Mouse (Mus musculus): Measurements from ENCODE around the gene Rnls.

Rnls gene

DNA sequence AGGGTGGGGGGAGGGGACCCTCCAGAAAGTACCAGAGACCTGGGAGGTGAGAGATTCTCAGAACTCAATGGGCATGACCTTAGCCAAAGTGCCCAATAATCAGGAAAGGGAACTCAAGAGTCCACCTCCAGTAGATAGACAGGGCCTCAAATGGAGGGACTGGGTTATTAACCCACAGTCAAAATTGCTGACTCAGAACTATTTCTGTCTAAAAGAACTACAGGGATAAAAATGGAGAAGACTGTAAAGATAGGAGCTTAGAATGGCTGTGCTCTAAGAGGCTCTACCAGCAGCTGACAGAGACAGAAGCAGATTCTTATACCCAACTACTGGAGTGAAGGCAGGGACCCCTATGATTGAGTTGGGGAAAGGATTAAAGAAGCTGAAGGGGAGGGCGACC, 132.9 kb downstream of the Rnls start:
- no peak for DNase-seq

DNA sequence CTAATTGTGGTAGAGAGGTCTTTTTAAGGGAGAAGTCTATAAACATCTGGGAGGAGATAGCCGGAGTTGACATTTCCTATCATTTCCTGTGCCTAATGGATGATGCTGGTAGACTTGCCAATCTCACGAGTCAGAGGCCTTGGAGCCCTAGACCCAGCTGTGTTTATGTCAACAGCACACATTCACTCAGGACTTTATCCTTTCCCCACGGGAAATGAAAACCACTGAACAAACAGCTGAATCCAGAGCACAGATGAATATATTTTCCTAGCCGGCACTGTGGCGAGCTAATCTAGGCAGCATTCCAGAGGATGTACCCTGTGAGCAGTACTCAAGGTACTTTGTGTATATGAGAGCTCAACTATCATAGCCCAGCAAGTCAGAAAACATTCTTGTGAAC, 138.2 kb downstream of the Rnls start:
- peak; percentile 6 for DNase-seq

DNA sequence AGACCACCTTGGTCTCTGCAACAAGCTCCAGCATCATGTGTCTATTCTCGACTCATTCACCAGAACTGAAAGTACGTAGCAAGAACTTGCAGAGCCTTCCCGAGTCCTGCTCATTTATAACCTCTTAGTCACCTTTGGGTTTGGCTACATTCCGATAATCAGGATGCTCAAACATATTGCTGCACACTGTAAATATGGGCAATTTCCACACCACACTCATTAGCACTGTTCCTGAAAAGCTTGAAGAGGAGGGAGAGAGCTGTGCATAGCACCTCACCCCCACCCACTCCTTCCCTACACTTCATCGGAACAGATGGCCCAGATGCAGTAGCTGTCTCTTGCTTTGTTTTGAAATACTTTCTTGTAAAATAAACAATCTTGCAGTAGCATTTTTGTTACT, 139.9 kb downstream of the Rnls start:
- DNase-seq = no peak

DNA sequence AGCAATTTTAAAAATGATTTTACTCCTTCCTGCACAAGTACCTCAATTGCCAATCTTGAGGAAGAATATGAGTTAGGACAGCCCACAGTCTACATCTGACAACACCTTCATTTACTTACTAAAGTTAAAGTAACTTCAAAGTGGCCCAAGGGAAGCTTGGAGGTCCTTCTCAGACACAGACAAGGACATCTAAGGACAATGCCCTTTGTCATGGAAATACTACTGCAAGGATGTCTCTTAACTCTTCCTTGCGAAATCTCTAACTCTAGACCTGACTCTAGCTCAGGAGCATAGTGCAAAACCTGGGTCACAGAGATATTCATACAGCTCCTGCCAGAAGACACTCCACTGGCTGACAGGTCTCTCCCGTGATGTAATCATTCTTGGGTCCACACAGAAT, 147.9 kb downstream of the Rnls start:
- no peak for DNase-seq

DNA sequence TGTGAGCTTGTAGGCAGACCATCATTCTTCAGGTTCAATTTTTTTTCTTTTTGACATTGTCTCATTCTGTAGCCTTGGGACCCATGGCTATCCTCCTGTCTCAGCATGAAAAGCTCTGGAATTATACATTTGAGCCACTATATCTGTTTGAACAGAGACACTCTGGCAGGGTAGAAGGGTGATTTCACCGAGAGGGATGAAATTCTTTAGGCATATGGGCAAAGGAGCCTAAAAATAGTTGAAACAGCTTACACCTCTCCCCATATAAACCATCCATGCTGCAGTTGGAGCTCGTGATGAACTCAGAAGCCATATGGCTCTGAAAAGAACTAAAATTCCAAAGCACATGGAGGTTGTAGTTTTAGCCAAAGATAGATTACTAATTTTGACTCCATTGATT, 151.7 kb downstream of the Rnls start:
- DNase-seq = no peak

DNA sequence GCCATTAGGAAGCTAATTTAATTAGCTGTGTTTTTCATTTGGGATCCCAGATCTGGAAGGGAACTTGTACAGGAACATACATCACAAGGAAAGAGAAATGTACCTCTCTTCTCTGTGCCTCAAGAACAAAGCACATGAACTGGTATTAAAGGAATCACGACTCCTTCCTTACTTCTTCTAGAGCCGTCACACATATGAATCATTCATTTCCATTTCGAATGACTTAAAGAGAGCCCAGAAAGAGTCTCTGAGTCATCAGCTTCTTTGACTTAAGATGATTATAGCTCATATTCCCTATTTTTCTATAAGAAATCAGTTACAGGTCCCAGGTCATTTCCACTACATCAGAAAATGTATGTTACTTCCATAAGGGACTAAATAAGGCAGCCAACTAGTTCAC, 159.2 kb downstream of the Rnls start:
- DNase-seq = no peak

DNA sequence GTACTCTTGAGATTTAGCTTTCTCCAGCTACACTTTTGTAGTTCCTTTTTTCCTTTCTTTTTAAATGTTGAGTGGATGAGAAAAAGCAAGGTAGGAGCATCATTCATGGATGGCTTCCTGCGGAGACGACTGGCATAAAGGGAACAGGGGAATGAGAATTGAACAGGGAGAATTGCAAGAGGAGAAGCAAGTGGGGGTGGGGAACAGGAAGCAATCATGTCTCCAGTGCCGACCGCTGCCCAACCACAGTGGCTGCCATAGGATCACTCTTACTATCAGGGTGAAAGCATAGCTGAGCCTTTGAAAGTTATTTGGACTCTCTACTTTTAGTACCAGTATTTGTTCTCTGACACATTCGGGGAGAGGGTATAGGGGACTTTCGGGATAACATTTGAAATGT, 160.8 kb downstream of the Rnls start:
- no peak for DNase-seq

DNA sequence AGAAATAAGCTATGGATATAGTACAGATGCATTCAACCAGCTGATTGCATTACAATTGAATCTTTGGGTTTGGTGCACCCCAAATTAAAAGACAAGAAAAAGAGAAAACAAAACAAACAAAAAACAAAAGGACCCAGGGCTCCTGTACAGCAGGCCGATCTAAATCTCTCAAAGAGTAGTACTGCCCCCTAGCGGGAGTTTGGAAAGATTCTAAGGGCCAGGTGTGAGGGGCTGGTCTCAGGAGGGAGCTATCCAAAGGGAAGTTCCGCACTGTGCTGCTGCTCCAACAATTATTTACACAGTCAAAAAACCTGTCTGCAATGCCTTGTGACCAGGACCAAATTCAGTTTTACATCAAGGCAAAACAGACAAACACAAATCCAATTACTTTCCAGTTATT, 165.1 kb downstream of the Rnls start:
- peak; percentile 91 for DNase-seq

DNA sequence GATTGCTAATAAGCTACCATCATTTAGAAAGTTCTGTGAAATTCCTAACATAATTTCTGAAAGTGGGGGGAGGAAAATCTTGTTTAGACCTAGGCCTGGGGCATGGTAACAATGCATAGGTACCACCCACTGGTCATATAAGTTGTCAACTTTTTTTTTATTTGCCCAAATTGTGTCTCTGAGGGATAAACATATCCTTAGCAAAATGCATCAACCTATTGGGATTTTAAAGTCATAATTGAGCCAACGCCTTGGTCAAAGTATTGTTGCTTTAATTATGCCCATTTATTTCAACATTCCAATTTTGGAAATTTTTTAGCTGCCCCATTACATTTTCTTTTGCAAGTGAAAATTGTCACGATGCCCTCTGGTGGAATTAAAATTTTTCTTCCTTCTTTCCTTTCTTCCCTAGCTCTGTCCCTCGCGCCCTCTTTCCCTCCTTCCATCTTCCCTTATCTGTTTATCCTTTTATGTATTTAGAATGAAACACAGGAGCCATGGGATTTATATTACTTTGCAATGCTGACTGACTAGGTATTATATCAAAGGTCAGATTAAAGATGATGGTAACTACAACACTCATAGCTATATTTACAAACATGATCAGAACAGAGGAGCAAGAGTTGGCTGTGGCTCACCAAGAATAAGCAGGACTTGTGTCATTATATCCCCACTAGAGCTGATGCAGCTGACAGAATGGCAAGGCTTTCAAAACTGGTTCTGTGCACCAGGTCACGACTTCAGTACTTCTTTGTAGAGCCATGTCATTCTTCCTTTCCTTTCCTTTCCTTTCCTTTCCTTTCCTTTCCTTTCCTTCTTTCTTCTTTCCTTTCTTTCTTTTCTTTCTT, 166.0 kb downstream of the Rnls start:
- DNase-seq = peak; percentile 26

DNA sequence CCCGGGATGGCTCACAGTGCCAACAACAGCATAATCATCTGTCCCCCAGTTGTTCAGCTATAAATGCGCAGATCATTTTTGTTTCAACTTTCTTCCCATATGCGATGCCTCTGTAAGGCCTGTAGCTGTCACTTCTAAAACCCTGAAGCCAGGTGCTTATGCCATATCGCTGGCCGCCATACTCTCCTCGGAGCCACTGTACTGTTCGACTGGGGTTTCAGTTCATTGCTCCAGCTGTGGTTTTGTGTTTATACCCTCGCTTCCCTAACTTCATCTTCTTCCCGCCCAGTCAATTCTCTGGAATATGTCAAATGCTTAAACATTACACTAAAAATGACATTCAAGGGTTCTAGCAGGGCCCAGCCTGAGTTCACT, 167.1 kb downstream of the Rnls start:
- DNase-seq = no peak

DNA sequence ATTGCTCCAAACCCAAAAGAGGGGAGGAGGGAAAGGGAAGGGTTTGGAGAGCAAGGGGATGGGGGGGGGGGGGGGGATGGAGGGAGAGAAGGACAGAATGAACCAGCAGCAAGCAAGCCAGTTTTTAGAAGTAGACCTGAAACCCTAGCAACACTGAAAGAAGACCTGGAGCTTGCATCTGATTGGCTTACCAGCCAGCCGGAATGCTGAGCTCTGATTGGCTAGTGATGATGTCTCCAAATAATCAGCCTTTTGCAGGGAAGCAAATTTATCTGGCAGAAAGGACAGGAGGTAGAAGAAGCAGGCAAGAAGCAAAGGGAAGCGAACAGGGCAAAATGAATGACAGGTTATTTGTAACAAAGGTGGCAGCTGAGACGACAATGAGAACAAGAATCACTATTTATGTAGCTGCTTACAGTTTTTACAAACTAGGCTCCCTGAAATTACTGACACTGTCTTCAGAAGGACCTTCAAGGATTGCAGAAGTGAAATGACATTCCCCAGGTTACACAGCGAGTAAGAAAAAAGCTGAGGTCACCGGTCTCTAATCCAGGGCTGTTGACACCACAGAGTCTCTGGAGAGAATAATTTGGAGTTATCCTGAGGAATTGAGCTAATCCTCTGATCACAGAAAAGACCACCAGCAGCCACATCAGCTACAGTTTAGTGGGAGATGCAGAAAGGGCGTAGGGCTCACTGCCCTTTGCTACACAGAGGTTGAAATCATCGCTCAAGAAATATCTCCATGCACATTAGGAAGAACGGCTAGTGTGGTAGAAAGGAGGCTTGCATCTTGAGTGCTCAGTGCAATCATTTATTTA, 167.7 kb downstream of the Rnls start:
- peak; percentile 66 for DNase-seq

DNA sequence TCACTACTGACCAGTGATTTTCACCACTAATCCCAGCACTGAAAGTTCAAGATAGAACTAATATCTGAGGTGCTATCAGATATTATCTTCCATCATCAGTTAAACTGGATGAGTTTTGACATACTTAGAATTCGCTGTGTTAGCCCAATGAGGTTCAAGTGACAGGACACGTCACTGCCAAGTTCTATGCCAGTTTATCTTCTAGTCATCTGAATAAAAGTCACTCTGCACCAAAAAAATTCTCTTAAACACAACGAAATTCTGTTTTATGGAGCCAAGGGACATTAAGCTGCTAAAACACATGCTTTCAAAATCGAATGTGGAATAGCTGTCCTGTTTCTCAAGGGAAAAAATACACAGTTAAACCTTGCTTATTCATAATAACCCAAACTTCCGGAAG, 168.3 kb downstream of the Rnls start:
- DNase-seq = no peak

DNA sequence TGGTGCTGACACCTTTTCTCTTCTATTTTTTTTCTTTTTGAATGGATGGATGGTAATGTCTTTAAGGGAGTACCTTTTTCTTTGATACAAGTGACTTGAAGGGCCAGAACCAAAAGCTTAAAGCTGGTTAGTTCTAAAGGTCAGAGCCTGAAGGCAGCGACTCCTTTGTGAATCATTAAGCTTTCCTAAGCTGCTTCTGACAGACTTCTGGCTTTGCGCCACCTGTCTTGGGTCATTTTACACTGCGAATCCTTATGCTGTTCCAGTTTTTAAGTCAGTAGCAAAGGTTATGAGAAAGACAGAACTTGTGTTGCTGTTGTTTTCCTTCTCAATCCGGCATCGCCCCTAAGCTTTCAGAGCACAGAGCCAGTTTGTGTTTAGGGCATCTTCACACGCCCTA, 168.8 kb downstream of the Rnls start:
- no peak for DNase-seq

DNA sequence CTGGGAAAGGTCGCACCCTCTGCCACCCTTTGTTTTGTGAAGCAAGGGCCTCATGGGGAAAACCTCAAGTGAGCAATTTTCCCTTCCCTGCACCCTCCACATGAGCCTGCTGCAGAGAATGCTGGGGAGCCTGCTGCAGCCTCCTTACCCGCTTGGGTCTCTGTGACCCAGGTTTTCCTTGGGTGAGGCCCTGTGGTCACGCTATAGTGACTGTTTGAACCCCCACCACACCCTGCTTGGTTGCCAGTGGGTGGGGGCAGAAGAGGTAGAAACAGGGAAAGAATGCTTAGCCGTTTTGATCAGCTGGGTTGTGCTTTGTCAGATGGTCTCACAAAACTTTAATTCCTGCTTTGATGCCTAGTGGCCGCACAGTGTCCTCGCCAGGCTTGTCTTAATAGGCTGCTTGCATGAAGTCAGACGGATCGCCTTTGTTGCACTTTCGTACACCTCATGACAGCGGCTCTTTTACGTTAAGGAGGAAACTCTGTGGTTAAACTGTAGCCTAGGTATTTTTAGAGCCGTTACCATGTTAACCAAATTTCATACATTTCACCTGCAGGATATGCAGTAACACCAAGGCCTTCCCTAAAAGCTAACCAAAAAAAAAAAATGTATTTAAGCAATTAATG, 169.4 kb downstream of the Rnls start:
- DNase-seq = peak; percentile 20

DNA sequence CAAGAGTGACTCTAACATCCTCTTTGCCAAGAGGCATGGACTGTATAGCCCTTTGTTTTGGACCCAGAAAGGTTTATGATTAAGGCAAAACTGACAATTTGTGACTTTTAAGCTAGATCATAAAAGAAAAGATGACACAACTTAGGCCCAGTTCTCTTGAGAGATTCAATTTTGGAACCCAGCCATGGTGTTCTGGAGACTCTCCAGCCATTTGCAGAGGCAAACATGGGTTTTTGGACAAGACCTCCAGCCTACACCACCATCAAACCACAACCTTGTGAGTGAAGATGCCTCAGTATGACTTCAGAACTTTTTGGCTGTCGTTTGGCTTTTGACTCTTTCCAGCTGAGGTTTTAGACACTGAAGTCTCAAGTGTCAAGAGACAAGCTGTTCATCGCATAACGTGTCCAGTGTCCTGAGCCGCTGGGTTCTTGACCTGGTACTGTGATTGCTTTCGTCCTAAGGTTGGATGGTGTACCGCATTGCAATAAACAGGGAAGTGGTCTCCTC, 174.2 kb downstream of the Rnls start:
- no peak for DNase-seq

DNA sequence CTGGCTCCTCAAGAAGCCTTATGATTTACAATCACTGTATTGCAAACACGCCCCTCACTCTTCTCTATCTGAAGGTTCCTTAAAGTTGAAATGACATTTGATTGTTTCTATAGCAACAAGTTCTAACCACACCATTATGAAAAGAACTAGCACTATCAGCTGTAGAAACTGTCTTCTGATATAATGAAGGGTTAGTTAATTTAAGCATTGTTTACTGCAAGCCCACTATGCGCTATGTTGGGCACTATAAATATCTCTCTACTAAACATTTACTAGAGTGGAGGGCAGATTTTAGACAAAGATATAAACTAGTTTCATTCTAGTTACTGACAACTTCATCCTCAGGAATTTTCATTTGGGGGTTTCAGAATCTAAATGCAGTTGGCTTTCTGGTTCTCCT, 182.4 kb downstream of the Rnls start:
- no peak for DNase-seq

DNA sequence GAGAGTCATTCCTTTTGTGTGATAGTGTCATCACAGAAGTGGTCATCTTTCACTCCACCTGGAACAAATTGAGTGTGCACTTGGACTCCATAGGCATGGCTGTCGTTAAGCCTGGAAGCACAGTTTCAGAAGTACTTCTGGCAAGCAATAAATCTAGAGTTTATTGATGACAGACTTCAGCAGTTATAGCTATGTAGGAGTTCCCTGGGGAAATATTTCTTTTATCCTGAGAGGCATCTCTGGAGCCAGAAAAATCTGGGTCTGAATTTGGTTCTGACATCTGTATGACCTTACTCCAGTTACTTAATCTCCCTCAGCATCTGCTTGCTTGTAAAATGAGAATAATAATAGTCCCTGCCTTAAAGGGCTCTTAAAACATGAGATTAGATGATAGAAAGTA, 184.1 kb downstream of the Rnls start:
- peak; percentile 25 for DNase-seq

DNA sequence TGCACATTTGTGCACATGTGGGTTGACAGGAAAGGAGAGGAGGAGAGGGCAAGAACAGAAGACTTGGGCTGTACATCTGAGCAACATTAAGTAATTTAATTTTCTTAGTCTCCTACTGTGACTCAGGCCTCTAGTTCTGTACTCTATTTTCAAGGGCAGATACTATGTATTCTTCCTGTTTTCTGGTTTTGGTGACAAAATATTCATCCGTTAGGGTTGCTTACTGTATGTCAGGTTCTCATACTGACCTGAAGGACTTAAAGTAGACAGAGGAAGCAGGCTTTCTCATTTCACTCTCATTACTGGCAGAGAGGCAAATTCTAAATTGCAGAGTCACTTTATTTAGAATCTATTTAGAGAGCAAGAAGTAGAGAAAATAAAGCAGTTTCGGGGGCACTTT, 186.7 kb downstream of the Rnls start:
- no peak for DNase-seq

DNA sequence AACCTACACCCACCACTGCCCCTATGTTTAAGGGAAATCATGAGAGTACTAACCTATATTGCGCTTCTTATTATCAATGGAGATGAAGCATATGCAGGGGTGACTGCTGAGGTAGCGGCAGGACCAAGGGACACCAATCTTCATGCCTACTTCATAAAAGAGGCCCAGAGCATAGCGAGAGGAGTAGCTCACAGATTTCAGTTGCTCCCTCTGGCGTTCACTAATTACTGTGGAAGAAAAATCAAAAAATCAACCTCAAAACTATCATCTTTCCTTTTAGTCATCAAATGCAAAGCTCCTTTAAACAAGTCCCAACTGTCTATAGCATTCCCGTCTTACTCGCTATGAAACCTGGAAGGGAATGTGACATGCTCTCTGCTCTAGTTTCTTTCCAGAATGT, 189.7 kb downstream of the Rnls start:
- DNase-seq = no peak

DNA sequence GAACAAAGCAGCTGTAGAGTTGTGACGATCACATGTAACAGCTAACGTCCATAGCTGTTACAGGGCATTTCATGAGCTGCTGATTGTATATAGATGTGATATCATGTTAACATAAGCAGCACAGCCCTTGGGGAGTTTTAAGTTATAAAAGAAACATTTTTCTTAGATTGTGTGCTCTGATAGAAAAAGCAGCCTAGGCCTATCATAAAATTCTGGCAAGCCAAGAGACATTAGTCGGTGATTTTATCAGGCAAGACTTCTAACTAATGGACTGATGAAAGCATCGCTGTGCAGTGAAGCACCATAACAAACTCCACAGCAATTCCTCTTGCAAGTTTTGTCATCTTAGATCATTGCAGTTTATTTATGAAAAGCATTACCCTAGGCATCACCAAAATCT, 190.9 kb downstream of the Rnls start:
- no peak for DNase-seq

DNA sequence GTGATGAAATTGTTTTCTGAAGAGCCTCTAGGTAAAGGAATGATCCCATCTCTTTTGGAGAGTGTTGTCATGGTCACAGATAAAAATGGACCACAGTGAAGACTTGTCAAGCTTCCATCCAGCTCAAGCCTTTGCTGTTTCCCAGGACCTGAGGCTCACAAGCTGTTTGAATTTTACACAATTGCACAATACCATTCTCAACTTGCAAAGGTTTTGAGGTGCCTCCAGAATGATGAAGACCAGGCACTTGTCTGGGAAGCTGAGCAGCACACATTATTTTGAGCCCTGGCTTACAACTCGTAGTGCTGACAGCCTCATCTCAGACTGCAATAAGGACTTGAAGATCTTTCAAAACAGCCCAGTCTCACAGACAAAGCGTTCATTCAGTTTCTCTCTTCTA, 200.0 kb downstream of the Rnls start:
- no peak for DNase-seq

DNA sequence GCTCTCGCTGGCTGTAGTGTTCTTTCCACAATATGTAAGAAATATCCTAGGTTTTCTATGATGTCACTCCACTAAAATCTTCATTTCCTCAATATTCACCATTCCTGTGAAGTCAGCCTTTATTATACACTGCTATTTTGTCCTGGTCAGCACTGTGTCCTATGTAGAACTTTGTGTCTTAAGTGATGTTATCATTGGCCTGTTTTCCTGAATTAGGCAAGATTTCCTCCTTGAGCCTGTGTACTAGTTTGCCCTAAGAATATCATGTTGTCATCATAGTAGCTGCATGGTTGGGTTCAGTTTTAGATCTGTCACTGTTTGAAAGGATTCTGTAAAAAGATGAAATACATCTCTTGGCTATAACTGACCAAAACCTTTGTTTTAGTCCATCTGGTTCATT, 203.3 kb downstream of the Rnls start:
- DNase-seq = no peak

DNA sequence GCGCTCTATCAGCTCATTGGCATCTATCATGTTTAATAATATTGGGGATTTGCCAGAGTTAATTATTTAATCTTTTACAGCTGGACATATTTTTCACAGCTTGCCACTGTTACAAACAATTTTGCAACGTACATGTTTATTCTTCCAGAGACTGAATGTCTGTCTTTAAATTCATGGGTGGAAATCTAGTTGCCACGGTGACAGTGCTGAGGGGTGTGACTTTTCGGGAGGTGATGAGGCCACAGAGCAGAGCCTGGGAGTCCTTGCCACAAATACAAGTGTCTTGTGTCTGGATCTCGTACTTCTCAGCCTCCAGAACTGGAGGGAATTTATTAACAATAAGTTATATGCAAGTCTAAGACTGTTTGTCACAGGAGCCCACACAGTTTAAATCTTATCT, 212.5 kb downstream of the Rnls start:
- DNase-seq = no peak

DNA sequence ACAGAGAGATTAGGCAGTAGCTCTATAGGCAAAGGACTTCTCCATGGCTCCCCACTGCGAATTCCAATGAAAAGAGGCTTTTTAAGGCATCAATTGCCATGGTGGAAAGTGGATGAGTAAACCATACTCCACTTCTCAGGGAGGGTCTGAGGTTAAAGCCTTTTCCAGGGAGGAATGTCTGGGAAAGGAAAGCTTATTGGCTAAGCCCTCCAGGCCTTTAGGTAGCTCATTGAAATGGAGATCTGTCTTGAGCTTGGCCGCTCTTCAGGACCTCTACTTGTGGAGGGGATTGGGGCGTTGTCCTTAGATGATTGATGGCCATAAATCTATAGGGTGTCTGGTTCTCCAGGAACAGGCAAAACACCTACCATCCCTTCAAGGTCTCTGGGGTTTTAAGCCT, 213.2 kb downstream of the Rnls start:
- no peak for DNase-seq
